Mouse (Mus musculus): ENCODE results near the gene Nrarp. TPM values are rescaled to one million over a fixed set of nuclear protein-coding genes. Genes with fewer than 3 reads are reported as not detected.

Gene Nrarp
- total RNA-seq, 2 experiments from 2014 or later, result 10.2 to 18.4 TPM

GRCm38 (mm10) chr2:25173821-25174220, 6.7 kb upstream of the Nrarp start:
- DNase-seq (ENCODE audit: low spot score in 2 of 2), result no peak

DNA sequence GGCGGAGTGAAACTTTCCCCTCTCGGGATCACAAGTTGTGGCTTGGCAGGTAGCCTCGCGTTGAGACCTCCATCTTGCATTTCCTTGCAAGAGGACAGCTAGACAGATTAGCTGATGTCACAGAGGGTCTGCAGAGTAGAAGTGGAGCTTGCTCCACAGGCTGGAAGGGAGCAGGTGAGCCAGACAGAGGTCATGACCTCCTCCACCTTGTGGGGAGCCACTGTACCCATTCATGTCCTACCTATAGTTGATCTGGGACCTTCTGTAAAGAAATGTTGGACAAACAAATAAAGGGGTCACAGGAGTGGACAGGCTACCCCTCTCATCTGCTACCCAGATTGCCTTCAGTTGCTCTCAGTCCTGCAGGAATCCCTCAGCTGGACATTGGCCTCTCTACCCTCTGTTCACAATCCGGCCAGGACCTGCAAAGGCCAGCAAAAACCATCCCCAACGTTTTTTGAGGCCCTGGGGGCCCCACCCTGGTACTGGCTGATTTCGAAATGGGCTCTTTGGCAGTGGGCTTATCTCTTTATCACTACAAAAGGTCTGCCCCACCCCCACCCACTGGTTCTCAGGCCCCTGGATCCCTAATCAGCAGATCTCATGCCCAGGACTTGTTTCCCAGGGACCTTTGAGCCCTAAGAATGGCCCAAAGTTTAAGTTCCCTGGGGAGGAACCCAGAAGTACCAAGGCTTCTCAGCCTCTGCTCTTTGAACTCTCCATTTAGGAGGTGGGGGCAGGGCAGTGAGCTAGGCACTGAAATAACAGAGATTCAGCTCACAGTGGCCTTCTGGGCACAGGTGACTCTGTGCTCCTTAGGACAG, 5.5 kb upstream of the Nrarp start:
- no peak for DNase-seq (ENCODE audit: low spot score in 2 of 2)

DNA sequence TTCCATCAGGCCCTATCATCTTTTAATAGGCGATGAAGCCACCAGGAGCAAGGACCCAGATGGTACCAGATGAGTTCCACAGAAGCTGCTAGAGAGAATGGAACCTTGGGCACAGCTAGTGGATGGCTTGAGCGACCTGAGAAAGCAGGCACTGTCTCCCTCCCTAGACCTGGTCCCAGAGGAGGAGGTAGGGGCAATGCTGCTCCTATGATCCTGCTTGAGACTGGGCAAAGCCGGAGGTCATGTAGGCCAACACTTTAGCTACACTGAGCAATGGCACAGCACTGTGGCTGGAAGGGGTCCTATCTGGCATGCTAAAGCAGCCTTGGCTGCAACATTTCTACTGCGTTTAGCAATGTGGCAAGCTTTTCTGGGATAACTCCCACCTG, 4.9 kb upstream of the Nrarp start:
- no peak for DNase-seq (ENCODE audit: low spot score in 2 of 2)

DNA sequence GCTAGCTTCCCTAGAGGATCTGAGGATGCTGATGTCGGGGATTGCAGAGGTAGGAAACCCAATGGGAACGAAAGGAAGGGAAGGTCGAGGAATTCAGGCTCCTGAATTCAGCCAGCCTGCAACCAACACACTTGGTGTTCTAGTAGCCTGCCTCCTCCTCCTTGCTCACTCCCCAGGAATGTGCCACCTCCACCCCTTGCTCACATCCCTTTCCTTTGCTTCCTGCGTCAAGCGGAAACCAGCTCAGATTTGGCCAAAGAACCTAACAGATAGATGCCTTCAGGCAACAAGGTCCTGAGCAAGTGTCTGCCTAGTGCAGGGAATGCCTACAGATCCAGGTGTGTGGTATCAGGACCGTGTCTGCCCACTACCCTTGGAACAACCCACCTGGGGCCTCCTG, 4.0 kb upstream of the Nrarp start:
- DNase-seq (ENCODE audit: low spot score in 2 of 2), result no peak

DNA sequence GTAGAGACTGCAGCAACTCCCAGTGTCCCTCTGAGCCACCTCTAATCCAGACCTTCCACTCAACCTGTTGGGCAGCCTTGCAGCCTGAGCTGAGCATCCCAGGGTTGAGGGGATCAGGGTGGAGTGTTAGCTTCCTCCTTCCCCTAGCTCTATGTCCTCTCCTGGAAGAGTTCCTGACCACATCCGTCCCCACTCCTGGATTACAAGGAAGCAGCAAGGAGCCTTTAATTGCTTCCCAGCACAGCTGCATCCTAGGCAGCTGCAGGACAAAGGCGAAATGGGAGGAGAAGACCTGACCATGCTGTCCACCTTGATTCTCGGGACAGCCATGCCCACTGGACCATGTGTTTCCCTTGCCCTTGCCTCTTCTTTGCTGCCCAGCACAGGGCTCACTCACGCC, 3.5 kb upstream of the Nrarp start:
- DNase-seq (ENCODE audit: low spot score in 2 of 2), result no peak

DNA sequence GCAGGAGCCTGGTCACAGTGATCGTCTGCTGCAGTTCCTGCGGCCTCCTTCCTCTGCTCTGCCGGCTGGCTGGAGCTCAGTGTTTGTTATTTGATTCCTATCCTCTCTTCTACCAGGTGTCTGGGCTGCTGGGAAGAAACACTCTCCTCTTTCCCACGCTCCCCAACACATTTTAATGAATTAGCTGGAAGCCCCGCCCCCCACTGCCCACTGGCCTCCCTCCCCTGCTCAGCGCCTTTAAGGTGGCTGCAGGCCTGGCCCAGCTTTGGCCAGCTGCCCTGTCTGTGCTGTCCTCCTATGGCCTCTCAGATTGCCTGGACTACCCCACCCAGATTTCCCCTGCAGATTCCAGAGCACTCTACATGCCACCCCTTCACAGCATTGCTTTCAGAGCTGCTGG, 2.9 kb upstream of the Nrarp start:
- no peak for DNase-seq (ENCODE audit: low spot score in 2 of 2)

- DNase-seq (ENCODE audit: low spot score in 2 of 2), result no peak
These were observed 2.1 kb upstream of the Nrarp start for GRCm38 (mm10) chr2:25178285-25178972.

DNA sequence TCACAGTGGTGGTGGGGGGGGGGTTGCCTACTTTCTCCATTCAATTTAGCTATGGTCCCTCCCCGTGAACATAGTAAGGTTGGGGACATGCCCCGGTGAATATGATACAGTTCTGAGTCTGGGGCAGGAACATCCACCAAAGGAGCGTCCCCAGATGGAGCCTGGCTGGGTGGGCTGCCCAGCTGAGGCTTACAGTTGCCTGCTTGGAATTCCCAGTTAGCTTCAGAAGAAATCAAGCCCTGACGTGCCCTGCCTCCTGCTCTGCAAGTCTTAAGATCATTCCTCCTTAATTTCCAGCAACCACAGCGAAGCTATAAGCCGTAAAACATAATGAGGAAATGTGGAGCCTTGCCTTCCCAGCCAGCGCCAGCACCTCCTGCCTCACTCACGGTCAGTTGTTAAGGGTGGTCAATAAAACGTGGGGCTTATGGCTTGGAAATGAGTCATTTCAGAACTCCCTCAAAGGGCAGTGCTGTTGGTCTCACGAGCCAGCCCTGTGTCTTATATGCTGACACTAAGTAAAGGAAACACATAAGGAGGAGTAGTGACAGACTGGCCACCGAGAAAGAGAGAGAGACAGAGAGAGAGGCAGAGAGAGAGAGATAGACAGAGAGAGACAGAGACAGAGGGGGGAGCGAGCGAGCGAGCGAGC, 866 bp upstream of the Nrarp start:
- no peak for DNase-seq (ENCODE audit: low spot score in 2 of 2)

DNA sequence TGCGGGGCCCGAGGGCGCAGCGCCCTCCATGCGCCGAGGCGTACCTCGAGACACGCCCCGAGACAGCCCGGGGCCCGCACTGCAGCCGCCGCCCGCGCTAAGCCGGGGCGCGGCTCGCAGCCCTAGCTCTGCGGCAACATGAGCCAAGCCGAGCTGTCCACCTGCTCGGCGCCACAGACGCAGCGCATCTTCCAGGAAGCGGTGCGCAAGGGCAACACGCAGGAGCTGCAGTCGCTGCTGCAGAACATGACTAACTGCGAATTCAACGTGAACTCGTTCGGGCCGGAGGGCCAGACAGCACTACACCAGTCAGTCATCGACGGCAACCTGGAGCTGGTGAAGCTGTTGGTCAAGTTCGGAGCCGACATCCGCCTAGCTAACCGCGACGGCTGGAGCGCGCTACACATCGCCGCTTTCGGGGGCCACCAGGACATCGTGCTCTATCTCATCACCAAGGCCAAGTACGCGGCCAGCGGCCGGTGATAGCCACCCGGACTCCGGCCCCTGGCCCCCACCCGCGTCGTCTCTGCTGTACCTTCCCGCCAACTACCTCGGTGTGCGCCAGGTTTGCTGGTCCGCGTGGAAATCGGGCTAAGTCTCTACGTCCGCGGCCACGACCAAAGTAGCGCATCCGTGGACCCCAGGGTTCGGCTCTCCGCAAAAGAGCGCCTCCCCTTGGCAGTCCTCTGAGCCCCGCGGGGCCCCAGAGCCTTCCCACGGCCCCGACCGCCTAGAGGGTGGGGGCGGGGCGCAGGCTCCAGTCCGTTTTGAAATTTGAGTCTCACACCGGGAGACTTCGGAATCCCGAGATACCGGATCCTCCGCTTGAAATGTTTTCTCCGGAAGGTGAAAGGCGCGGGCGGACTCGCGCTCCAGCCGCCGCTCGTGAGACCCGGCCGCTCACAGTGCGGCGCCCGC, 674 bp downstream of the Nrarp start:
- DNase-seq (ENCODE audit: low spot score in 2 of 2), result no peak

- DNase-seq (ENCODE audit: low spot score in 2 of 2), result no peak
These were observed 1.4 kb downstream of the Nrarp start for GRCm38 (mm10) chr2:25181891-25182397.

- no peak for DNase-seq (ENCODE audit: low spot score in 2 of 2)
These were observed 2.1 kb downstream of the Nrarp start for GRCm38 (mm10) chr2:25182664-25183063.

DNA sequence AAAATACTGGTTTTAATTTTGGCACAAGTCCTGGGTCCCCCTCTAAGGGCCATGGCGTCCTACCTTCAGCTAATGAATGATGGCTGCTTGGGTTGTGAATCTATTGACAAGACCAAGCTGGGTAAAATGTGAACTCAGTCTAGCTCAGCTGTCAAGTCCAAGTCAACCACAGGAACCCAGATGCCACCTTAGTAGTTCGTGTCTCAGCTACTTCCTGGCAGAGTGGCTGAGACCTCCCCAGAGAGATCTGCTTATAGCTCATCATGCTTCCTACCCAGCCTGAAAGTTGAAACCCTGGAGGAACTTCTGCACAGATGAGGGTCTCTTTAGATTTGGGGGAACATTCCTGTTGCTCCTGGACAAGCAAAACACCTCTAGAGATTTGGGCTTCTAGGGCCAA, 2.8 kb downstream of the Nrarp start:
- no peak for DNase-seq (ENCODE audit: low spot score in 2 of 2)

DNA sequence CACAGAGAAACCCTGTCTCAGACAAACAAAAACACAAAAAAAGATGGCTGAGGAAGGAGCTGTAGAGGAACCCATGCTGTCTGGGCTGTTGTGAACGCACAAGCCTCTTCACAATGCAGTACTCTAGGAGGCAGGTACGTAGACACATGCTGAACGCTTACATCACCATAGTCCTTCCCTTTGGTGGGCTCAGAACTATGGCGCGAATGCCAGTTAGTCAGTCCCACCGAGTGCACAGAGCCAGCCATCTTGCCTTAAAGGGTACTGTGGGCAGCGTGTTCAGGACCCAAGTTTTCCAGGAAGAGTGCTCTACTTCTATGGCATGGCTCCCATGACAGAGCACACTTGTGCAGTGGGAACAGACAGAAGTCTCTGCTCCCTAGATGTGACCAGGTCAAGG, 3.9 kb downstream of the Nrarp start:
- DNase-seq (ENCODE audit: low spot score in 2 of 2), result no peak

GRCm38 (mm10) chr2:25185625-25186574, 5.3 kb downstream of the Nrarp start:
- DNase-seq (ENCODE audit: low spot score in 2 of 2), result no peak

DNA sequence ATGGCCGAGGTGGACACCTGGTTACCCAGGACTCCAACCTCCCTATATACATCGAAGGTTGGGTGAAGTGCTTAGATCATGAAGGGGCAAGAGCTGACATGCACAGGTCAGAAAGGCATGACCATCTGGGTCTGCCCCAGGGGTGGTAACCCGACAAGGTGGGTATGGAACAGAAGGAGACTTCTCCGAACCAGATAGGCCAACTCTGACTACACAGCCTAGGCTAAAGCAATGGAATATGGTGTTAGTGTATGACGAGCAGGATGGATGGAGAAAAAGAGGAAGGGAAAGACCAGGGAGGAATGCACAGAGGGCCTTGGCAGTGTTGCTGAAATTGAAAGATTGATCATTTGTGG, 6.0 kb downstream of the Nrarp start:
- DNase-seq (ENCODE audit: low spot score in 2 of 2), result no peak

DNA sequence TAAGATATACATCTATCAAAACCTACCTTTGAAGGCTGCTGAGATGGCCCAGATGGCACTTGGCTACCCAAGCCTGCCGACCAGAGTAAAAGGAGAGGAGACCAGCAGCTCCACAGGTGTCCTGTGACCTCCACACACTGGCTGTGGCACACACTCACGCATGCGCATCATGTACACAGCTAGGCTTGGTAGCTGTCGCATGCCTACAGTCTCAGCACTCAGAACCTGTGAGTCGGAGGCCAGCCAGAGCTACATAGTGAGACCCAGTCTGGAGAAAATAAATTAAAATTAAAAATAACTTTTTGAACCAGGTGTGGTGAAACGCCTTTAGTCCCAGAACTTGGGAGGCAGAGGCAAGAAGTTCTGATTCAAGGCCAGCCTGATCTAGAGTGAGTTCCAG, 7.3 kb downstream of the Nrarp start:
- no peak for DNase-seq (ENCODE audit: low spot score in 2 of 2)

DNA sequence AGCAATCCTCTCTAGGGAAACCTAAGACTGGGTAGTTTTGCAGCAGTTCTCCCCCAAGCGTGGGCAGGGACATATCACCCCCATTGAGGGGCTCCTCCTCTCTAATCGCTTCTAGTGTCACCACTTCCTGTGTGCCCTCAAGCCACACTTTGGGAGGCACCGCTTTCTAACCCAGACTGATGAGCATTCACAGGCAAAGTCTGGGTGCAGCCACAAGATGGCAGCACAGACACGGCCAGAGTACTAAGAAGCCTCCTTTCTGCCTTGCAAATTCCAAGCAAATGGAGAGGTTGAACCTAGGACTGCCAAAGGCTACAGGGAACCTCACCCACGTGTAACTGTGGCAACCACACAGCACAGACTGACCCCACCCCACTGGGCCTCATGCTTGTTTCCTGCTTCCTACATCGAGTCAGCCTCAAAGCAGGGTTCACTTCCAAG, 12.8 kb downstream of the Nrarp start:
- peak in 1 of 2 experiments; percentile 58 for DNase-seq (ENCODE audit: low spot score in 2 of 2)

DNA sequence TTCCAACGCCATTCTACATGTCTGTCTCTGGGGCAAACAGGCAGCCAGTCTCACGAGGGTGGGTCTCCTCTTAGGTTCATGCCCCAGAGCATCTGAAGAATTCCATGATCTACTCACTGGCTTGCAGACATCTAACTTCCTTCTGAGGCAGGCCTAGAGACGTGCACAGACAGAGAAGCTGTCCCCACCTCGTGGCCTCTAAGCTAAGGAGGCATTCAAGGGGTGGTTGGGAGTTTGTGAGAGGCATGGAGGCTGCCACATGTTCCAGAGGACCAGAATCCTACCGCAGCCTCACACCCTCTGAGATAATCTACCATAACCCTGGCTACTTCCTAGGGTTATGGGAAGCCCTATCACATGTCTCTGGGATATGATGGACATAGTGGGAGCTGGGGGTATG, 13.4 kb downstream of the Nrarp start:
- no peak for DNase-seq (ENCODE audit: low spot score in 2 of 2)

DNA sequence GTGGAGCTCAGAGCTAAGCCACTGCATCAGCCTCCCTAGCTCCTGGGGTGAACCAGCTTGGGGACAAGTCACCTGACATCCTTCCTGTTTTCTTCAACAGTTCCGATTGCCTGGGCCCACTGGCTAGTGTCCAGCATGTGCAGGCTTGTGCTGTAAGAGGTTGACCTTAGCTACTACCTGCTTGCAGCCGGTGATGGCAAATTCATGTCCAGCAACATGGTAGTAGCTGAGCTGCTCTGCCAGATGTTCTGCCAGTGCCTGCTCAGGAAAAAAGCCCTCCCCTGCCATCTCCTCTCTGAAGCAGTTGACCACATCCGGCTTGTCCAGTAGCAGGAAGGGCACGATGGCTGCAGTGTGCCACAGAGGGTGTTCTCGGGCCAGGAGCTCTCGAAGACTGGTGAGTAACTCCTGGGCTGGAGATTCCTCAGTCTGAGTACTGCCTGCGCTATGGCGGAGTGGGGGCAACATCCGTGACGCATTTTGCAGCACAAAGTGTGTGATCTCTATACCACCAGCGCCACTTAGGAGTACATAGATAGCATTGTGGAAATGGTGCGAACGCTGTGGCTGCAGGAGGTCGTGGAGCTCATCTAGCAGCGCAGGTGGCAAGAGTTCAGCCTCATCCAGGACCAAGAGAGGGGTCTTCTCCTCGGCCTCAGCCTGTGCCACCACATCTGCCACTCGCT, 14.1 kb downstream of the Nrarp start:
- no peak for DNase-seq (ENCODE audit: low spot score in 2 of 2)

Measured in adrenal gland, postnatal 4 days (tissue).